Mouse (Mus musculus) CH12.LX (cell line): ENCODE measurements around the gene Myo16. TPM values are rescaled to one million over a fixed set of nuclear protein-coding genes. Genes with fewer than 3 reads are reported as not detected.

Experiments
- DNase-seq: peaks from one replicate; pipeline ENCODE4 v3.0.0-alpha.2; 2013; ENCODE audit errors: extremely low read depth
- H3K27ac ChIP-seq: 2 replicates; pipeline ENCODE4 v1.5.1; 2012; ENCODE audit warnings: low read depth, mild to moderate bottlenecking, control low read depth, moderate library complexity; ENCODE audit not compliant: insufficient read depth
- H3K27me3 ChIP-seq: replicated peaks from 2 replicates; pipeline ENCODE3; 2012; ENCODE audit warnings: inconsistent platforms
- H3K36me3 ChIP-seq, 2 experiments: replicated peaks in 1 of 2; 2 replicates each; pipeline versions ENCODE3 to v1.6.1; 2012; ENCODE audit warnings: inconsistent platforms in 1 of 2, low read length in 1 of 2, mild to moderate bottlenecking in 1 of 2, mixed read lengths in 1 of 2, moderate library complexity in 1 of 2; ENCODE audit not compliant: control insufficient read depth in 1 of 2, insufficient read depth in 1 of 2
- H3K4me1 ChIP-seq, 2 experiments: 2 replicates each; pipeline ENCODE4 v1.6.1; 2012; ENCODE audit warnings: inconsistent platforms in 1 of 2, moderate library complexity in 1 of 2; ENCODE audit not compliant: insufficient read depth in 2 of 2, control insufficient read depth in 1 of 2
- H3K4me2 ChIP-seq: 2 replicates; pipeline ENCODE4 v1.6.1; 2012; ENCODE audit warnings: low read depth, mild to moderate bottlenecking, control low read depth; ENCODE audit not compliant: poor library complexity, insufficient read depth, severe bottlenecking
- H3K4me3 ChIP-seq, 3 experiments: fragments of 150-350 bp in 1 of 3; sonication (generic) in 1 of 3; replicated peaks in 1 of 3; 2 replicates each; pipeline versions ENCODE3 to v1.5.1; 2011 to 2012; ENCODE audit warnings: low read depth in 2 of 3, low read length in 2 of 3, mild to moderate bottlenecking in 2 of 3, moderate library complexity in 2 of 3, control low read depth in 1 of 3, improper control_type of control experiment in 1 of 3, inconsistent platforms in 1 of 3, mixed read lengths in 1 of 3; ENCODE audit not compliant: poor library complexity in 1 of 3
- H3K79me2 ChIP-seq: replicated peaks from 2 replicates; pipeline ENCODE4 v1.6.1; 2012; ENCODE audit warnings: mild to moderate bottlenecking, moderate library complexity; ENCODE audit not compliant: control insufficient read depth, poor library complexity, insufficient read depth, severe bottlenecking; ENCODE audit errors: extremely low read depth
- H3K9ac ChIP-seq: 2 replicates; pipeline ENCODE4 v1.6.1; 2012; ENCODE audit warnings: low read depth, mild to moderate bottlenecking, control low read depth, moderate library complexity; ENCODE audit not compliant: insufficient read depth
- H3K9me3 ChIP-seq: replicated peaks from 2 replicates; pipeline ENCODE3; 2012; ENCODE audit warnings: low read length, inconsistent platforms, mixed read lengths
- BHLHE40 ChIP-seq: IDR thresholded peaks from 2 replicates; pipeline ENCODE4 v1.6.1; 2011; ENCODE audit warnings: mild to moderate bottlenecking, low read depth, low read length, improper control_type of control experiment
- CHD1 ChIP-seq: IDR thresholded peaks from 2 replicates; pipeline ENCODE4 v1.6.1; 2012; ENCODE audit warnings: low read depth, low read length, improper control_type of control experiment, inconsistent platforms
- CHD2 ChIP-seq: IDR thresholded peaks from 2 replicates; pipeline ENCODE4 v1.6.1; 2011; ENCODE audit warnings: low read length, improper control_type of control experiment
- E2F4 ChIP-seq: IDR thresholded peaks from 2 replicates; pipeline ENCODE4 v1.6.1; 2011; ENCODE audit warnings: low read depth, low read length, improper control_type of control experiment; ENCODE audit not compliant: insufficient replicate concordance
- ELF1 ChIP-seq: IDR thresholded peaks from 2 replicates; pipeline ENCODE4 v1.6.1; 2014; ENCODE audit warnings: low read depth, mild to moderate bottlenecking, inconsistent platforms, low read length, improper control_type of control experiment
- IRF4 ChIP-seq: IDR thresholded peaks from 2 replicates; pipeline ENCODE4 v1.6.1; 2014; ENCODE audit warnings: low read depth, mild to moderate bottlenecking, inconsistent platforms, low read length, improper control_type of control experiment
- KAT2A ChIP-seq: IDR thresholded peaks from 2 replicates; pipeline ENCODE4 v1.6.1; 2012; ENCODE audit warnings: low read length, improper control_type of control experiment, inconsistent platforms; ENCODE audit not compliant: insufficient replicate concordance
- MAX ChIP-seq: IDR thresholded peaks from 2 replicates; pipeline ENCODE4 v1.6.1; 2011; ENCODE audit warnings: low read length, improper control_type of control experiment
- MXI1 ChIP-seq: IDR thresholded peaks from 2 replicates; pipeline ENCODE4 v1.6.1; 2011; ENCODE audit warnings: mild to moderate bottlenecking, low read depth, low read length, improper control_type of control experiment
- MYC ChIP-seq: IDR thresholded peaks from 2 replicates; pipeline ENCODE4 v1.6.1; 2011; ENCODE audit warnings: low read depth, mild to moderate bottlenecking, improper control_type of control experiment, low read length
- NRF1 ChIP-seq: IDR thresholded peaks from 2 replicates; pipeline ENCODE4 v1.6.1; 2014; ENCODE audit warnings: low read depth, mild to moderate bottlenecking, inconsistent platforms, low read length, improper control_type of control experiment, moderate library complexity
- POLR2AphosphoS2 ChIP-seq: IDR thresholded peaks from 2 replicates; pipeline ENCODE4 v1.6.1; 2011; ENCODE audit warnings: low read depth, low read length, improper control_type of control experiment
- RCOR1 ChIP-seq: conservative IDR thresholded peaks from 2 replicates; pipeline ENCODE4 v1.6.1; 2012; ENCODE audit warnings: low read depth, mild to moderate bottlenecking, inconsistent platforms, low read length, improper control_type of control experiment
- SIN3A ChIP-seq: IDR thresholded peaks from 2 replicates; pipeline ENCODE4 v1.6.1; 2012; ENCODE audit warnings: low read length, improper control_type of control experiment, inconsistent platforms
- SMC3 ChIP-seq: IDR thresholded peaks from 2 replicates; pipeline ENCODE4 v1.6.1; 2011; ENCODE audit warnings: low read depth, low read length, improper control_type of control experiment
- UBTF ChIP-seq: IDR thresholded peaks from 2 replicates; pipeline ENCODE4 v1.6.1; 2012; ENCODE audit warnings: low read depth, mild to moderate bottlenecking, inconsistent platforms, low read length, improper control_type of control experiment, moderate library complexity
- ZC3H11A ChIP-seq: IDR thresholded peaks from 2 replicates; pipeline ENCODE4 v1.6.1; 2012; ENCODE audit warnings: low read depth, mild to moderate bottlenecking, inconsistent platforms, low read length, improper control_type of control experiment
- ZKSCAN1 ChIP-seq: IDR thresholded peaks from 2 replicates; pipeline ENCODE4 v1.6.1; 2012; ENCODE audit warnings: low read depth, inconsistent platforms, low read length, improper control_type of control experiment, borderline replicate concordance
- ZMIZ1 ChIP-seq: IDR thresholded peaks from 2 replicates; pipeline ENCODE4 v1.6.1; 2012; ENCODE audit warnings: low read depth, mild to moderate bottlenecking, inconsistent platforms, low read length, improper control_type of control experiment
- ZNF384 ChIP-seq: IDR thresholded peaks from 2 replicates; pipeline ENCODE4 v1.6.1; 2012; ENCODE audit warnings: low read depth, low read length, improper control_type of control experiment, inconsistent platforms
- dilution Hi-C: fragments of 300-500 bp; cut with MboI; formaldehyde crosslinking; loops from 2 replicates; pipeline ENCODE4 v1.14.3; 2020; ENCODE audit warnings: low sequenced_read_pairs; ENCODE audit not compliant: extremely low pct_unique_long_range_greater_than_20kb, extremely low pct_ligation_motif_present
- in situ Hi-C: fragments of 300-500 bp; cut with MboI; formaldehyde crosslinking; loops from 3 replicates; pipeline ENCODE4 v1.14.3; 2019; ENCODE audit warnings: low sequenced_read_pairs, low pct_ligation_motif_present, low pct_unique_long_range_greater_than_20kb, mixed read lengths
- polyA plus RNA-seq: library from polyadenylated mRNA; unstranded; fragments of >175 nt; gene quantifications from 2 replicates; pipeline ENCODE4 v1.2.1, GENCODE M21; 2012; ENCODE audit warnings: low read depth; ENCODE audit not compliant: insufficient read length
- total RNA-seq, 2 experiments: library from RNA; depleted of rRNA; stranded (reverse); fragments of 300-350 nt in 1 of 2; fragments of >200 nt in 1 of 2; gene quantifications; 2 replicates each; pipeline ENCODE4 v1.2.3; 2012 to 2014

Myo16 gene
- total and polyA plus RNA-seq, 3 experiments: not detected

- H3K27me3 ChIP-seq: no peaks in the 10 kb centered on the region
- TF ChIP-seq SMC3: no peak
- no peak for TF ChIP-seq MAX
- no peak for TF ChIP-seq POLR2AphosphoS2
- TF ChIP-seq ZMIZ1: no peak
- no peak for TF ChIP-seq KAT2A
- no peak for TF ChIP-seq E2F4
- no peak for TF ChIP-seq CHD2
- TF ChIP-seq RCOR1: no peak
- no peak for TF ChIP-seq IRF4
- no peak for TF ChIP-seq ZNF384
- no peak for TF ChIP-seq MXI1
- TF ChIP-seq ELF1: no peak
- no peak for TF ChIP-seq ZC3H11A
- no peak for TF ChIP-seq CHD1
- no peak for TF ChIP-seq BHLHE40
- TF ChIP-seq NRF1: no peak
- no peak for TF ChIP-seq SIN3A
- no peak for TF ChIP-seq MYC
- TF ChIP-seq ZKSCAN1: no peak
- H3K4me2 ChIP-seq: no peak overlapping the region
- H3K9me3 ChIP-seq: no peaks in the 10 kb centered on the region
- no peak for DNase-seq
- no peak overlapping the region for H3K9ac ChIP-seq
- H3K36me3 ChIP-seq: no peaks in the 10 kb centered on the region
- 0 out of 4 replicates have a peak, but pooled peaks cover 0 to 2% of the 10 kb centered on the region in 2 experiments for H3K4me1 ChIP-seq
- in situ Hi-C loops: no loop called here
- no peak overlapping the region for H3K4me3 ChIP-seq
- H3K27ac ChIP-seq: no peak overlapping the region
- H3K79me2 ChIP-seq: no peaks in the 10 kb centered on the region
- dilution Hi-C loops: no loop called here
Observed at GRCm38 (mm10) chr8:10606028-10606815, 452.5 kb downstream of the Myo16 start.

DNA sequence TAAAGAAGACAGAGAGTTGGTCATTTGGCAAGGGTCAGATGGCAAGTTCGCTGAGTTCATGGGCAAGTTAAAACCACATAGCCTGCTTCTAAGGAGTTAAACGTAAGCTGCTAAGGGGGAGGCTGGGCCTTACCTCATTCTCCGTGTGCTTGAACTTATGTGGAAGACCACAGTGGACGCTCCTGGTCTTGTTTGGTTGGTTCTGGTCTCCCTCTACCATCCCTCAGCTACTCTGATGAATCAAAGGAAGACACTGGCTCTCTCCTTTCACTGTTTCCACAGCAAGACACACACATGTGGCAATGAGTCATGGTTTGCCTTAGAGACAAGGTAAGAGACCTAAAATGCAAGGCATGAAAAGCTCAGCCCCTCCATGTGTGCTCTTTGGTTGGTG lies 453.1 kb downstream of the Myo16 start:
- Histone ChIP-seq H3K4me3 (no peak overlapping the region), H3K27ac (no peak overlapping the region), H3K9me3 (no peaks in the 10 kb centered on the region), H3K79me2 (no peaks in the 10 kb centered on the region), H3K4me1 (0 out of 4 replicates have a peak, but pooled peaks cover 0 to 2% of the 10 kb centered on the region in 2 experiments), H3K4me2 (no peak overlapping the region), H3K36me3 (no peaks in the 10 kb centered on the region), H3K27me3 (no peaks in the 10 kb centered on the region), H3K9ac (no peak overlapping the region)
- in situ Hi-C loops: no loop called here
- no peak for DNase-seq
- dilution Hi-C loops: no loop called here
- no peak for TF ChIP-seq MXI1
- TF ChIP-seq CHD1: no peak
- no peak for TF ChIP-seq ZKSCAN1
- TF ChIP-seq UBTF: no peak
